Mouse (Mus musculus) forebrain, embryonic 12.5 days (tissue): ENCODE measurements around the gene Syngr2. TPM values are rescaled to one million over a fixed set of nuclear protein-coding genes. Genes with fewer than 3 reads are reported as not detected.

Experiments
- ATAC-seq: fragments of 200-750 bp; cut with Nextera tagmentation; 2 replicates; pipeline ENCODE4 v1.8.0; 2017; ENCODE audit warnings: moderate TSS enrichment; ENCODE audit not compliant: low FRiP score
- H3K27ac ChIP-seq: fragments of 300-500 bp; sonication (generic); 2 replicates; pipeline ENCODE4 v1.5.1; 2016; ENCODE audit warnings: mild to moderate bottlenecking
- H3K27me3 ChIP-seq: fragments of 300-500 bp; sonication (generic); 2 replicates; pipeline ENCODE4 v1.6.1; 2016; ENCODE audit warnings: mild to moderate bottlenecking
- H3K36me3 ChIP-seq: fragments of 300-500 bp; sonication (generic); replicated peaks from 2 replicates; pipeline ENCODE4 v1.6.1; 2016; ENCODE audit warnings: mild to moderate bottlenecking
- H3K4me1 ChIP-seq: fragments of 300-500 bp; sonication (generic); 2 replicates; pipeline ENCODE4 v1.6.1; 2016
- H3K4me2 ChIP-seq: fragments of 300-500 bp; sonication (generic); 2 replicates; pipeline ENCODE4 v1.6.1; 2016; ENCODE audit warnings: mild to moderate bottlenecking, moderate library complexity
- H3K4me3 ChIP-seq: fragments of 300-500 bp; sonication (generic); replicated peaks from 2 replicates; pipeline ENCODE4 v1.5.1; 2016; ENCODE audit warnings: mild to moderate bottlenecking
- H3K9ac ChIP-seq: fragments of 300-500 bp; sonication (generic); 2 replicates; pipeline ENCODE4 v1.6.1; 2016; ENCODE audit warnings: mild to moderate bottlenecking
- H3K9me3 ChIP-seq: fragments of 300-500 bp; sonication (generic); 2 replicates; pipeline ENCODE4 v1.6.1; 2016
- WGBS: fragments of 180-500 bp; shearing (Covaris S2); methylation state at CpG from one replicate; pipeline ENCODE4 v1.1.7; 2016; 5-methylcytosine and 5-hydroxymethylcytosine counted together
- polyA plus RNA-seq: library from polyadenylated mRNA; unstranded; fragments of >200 nt; fragmentation: Nextera tagmentation; extraction: Ambion mirVana; gene quantifications from 2 replicates; pipeline ENCODE4 v1.2.1, GENCODE M21; 2016

The Syngr2 gene
- polyA plus RNA-seq, 1 experiment from 2014 or later, result 25.5 TPM

DNA sequence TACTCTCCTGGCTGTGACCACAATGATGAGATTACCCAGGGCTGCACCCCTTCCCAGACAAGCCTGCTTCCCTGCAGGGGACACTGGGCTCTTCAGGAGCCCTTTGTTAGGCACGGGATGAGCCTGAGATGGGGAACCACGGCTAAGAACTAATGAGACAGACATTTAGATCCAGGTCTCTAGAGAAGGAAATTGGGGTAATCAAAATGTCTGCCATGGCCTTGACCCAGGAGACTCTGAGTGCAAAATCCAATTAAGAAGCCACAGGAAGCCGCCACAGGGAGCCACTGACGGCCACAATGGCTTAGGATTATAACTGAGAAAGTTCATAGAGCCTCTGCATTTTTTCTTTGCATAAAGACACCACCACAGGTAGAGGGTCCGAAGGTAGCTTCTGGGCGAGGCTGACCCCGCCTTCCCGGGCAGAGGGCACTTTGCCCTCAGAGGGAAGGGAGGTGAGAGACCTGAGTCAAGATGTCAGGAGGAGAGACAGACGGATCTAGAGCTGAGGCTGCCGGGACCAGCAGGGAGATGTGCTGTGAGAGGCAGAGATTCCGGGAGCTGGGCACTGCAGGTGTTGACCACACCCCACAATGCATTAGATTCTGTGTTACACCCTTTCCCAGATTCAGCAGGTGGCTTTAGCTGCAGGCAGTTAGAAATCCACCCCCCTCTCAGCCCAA, 53.8 kb downstream of the Syngr2 start:
- peaks cover 44% of the 10 kb centered on the region for H3K4me1 ChIP-seq
- no peaks in the 10 kb centered on the region for H3K36me3 ChIP-seq
- H3K4me2 ChIP-seq, result no peak overlapping the region
- H3K9ac ChIP-seq, result no peak overlapping the region
- ATAC-seq, result no peak
- H3K4me3 ChIP-seq, result no peak overlapping the region
- 15% methylated on average over 11 of the region's 11 CpGs for WGBS
- H3K9me3 ChIP-seq, result no peaks in the 10 kb centered on the region
- no peak overlapping the region for H3K27ac ChIP-seq
- peaks cover 69% of the 10 kb centered on the region for H3K27me3 ChIP-seq

Other genes with a start within 250 kb of the Syngr2 start
- 23.7 and 25.0 TPM in 2 replicates for gene Tnrc6c, start 155.4 kb upstream of the Syngr2 start, polyA plus RNA-seq
- 0.82 and 1.2 TPM in 2 replicates for gene Tmc8, start 27.6 kb upstream of the Syngr2 start, polyA plus RNA-seq
- 3.0 and 4.4 TPM in 2 replicates for gene Tmc6, start 27.5 kb upstream of the Syngr2 start, polyA plus RNA-seq
- not detected in 2 replicates for gene 6030468B19Rik, start 12.0 kb upstream of the Syngr2 start, polyA plus RNA-seq
- gene Gm20708, start within 50 bp of the Syngr2 start, polyA plus RNA-seq, result 0.15 and 0.56 TPM in 2 replicates
- 5.6 and 5.9 TPM in 2 replicates for gene Afmid, start 16.3 kb downstream of the Syngr2 start, polyA plus RNA-seq
- gene Tk1, start 16.4 kb downstream of the Syngr2 start, polyA plus RNA-seq, result 110 and 115 TPM in 2 replicates
- 282 and 293 TPM in 2 replicates for gene Birc5, start 39.6 kb downstream of the Syngr2 start, polyA plus RNA-seq
- not detected in 2 replicates for gene Tmem235, start 51.1 kb downstream of the Syngr2 start, polyA plus RNA-seq
- gene Tha1, start 63.8 kb downstream of the Syngr2 start, polyA plus RNA-seq, result 2.9 and 3.9 TPM in 2 replicates
- gene Socs3, start 160.4 kb downstream of the Syngr2 start, polyA plus RNA-seq, result 13.5 and 14.7 TPM in 2 replicates
- gene Pgs1, start 176.6 kb downstream of the Syngr2 start, polyA plus RNA-seq, result 45.3 and 45.9 TPM in 2 replicates